Mouse (Mus musculus) neural tube, embryonic 13.5 days (tissue): Measurements from ENCODE around the gene Asic2. TPM values are rescaled to one million over a fixed set of nuclear protein-coding genes. Genes with fewer than 3 reads are reported as not detected.
"Not testable (repeated sequence)": the region's sequence is repeated elsewhere in the genome, so short reads cannot be mapped to it uniquely, and the experiment has no call there.

ENCODE experiments used
- ATAC-seq: fragments of 200-750 bp; cut with Nextera tagmentation; 2 replicates; pipeline ENCODE4 v1.8.0; 2017; ENCODE audit warnings: low read depth, mild to moderate bottlenecking, moderate TSS enrichment, moderate library complexity
- H3K27ac ChIP-seq: fragments of 300-500 bp; sonication (generic); replicated peaks from 2 replicates; pipeline ENCODE4 v1.5.1; 2015; ENCODE audit warnings: moderate library complexity, mild to moderate bottlenecking, inconsistent platforms
- H3K27me3 ChIP-seq: fragments of 300-500 bp; sonication (generic); 2 replicates; pipeline ENCODE4 v1.6.1; 2015; ENCODE audit warnings: mild to moderate bottlenecking, inconsistent platforms
- H3K36me3 ChIP-seq: fragments of 300-500 bp; sonication (generic); 2 replicates; pipeline ENCODE4 v1.6.1; 2015; ENCODE audit warnings: mild to moderate bottlenecking, inconsistent platforms
- H3K4me1 ChIP-seq: fragments of 300-500 bp; sonication (generic); replicated peaks from 2 replicates; pipeline ENCODE4 v1.6.1; 2015; ENCODE audit warnings: inconsistent platforms
- H3K4me2 ChIP-seq: fragments of 300-500 bp; sonication (generic); 2 replicates; pipeline ENCODE4 v1.6.1; 2015; ENCODE audit warnings: inconsistent platforms, mild to moderate bottlenecking, moderate library complexity
- H3K4me3 ChIP-seq: fragments of 300-500 bp; sonication (generic); 2 replicates; pipeline ENCODE4 v1.5.1; 2015; ENCODE audit warnings: mild to moderate bottlenecking, inconsistent platforms
- H3K9ac ChIP-seq: fragments of 300-500 bp; sonication (generic); 2 replicates; pipeline ENCODE4 v1.6.1; 2015; ENCODE audit warnings: moderate library complexity, mild to moderate bottlenecking, inconsistent platforms
- H3K9me3 ChIP-seq: fragments of 300-500 bp; sonication (generic); 2 replicates; pipeline ENCODE4 v1.6.1; 2016; ENCODE audit warnings: inconsistent platforms
- WGBS: fragments of 180-500 bp; shearing (Covaris S2); methylation state at CpG from one replicate; pipeline ENCODE4 v1.1.7; 2015; 5-methylcytosine and 5-hydroxymethylcytosine counted together
- polyA plus RNA-seq: library from polyadenylated mRNA; unstranded; fragments of >200 nt; fragmentation: Nextera tagmentation; extraction: Ambion mirVana; gene quantifications from 2 replicates; pipeline ENCODE4 v1.2.1, GENCODE M21; 2015

The Asic2 gene
- polyA plus RNA-seq, 1 experiment from 2014 or later = 9.1 TPM

DNA sequence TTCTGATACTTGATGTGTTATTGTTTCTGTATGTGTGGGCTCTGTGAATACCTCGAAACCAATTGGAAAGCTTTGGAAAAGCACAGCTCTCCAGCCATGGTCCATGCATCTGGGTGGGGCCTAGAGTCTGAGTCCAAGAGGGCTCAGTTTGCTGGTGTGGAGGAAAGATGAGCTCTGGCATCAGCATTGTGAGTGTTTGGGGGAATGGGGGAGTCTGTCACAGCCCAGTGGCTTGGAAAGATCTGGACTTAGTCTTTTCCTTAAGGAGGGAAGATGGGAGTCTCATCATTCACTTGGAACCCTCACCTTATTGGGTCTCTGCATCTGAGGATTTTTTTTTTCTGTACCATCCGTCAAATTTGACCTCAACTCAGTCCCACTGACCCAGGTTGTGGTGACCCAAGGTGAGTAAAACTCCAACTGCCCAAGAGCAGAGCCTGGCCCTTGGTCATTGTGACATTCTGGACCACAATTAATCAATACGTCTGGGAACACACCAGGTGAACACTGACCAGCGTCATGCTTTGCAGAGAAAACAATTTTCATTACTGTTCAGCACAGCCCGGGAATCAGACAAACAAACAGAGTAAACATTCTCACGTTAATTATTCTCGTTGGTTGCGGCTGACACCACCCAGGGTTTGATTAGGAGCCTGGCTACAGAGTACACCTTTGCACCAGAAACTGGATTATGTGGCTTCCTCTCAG is 594.1 kb downstream of the Asic2 start:
- H3K4me2 ChIP-seq = no peak overlapping the region
- WGBS = 74% methylated on average over 8 of the region's 8 CpGs

DNA sequence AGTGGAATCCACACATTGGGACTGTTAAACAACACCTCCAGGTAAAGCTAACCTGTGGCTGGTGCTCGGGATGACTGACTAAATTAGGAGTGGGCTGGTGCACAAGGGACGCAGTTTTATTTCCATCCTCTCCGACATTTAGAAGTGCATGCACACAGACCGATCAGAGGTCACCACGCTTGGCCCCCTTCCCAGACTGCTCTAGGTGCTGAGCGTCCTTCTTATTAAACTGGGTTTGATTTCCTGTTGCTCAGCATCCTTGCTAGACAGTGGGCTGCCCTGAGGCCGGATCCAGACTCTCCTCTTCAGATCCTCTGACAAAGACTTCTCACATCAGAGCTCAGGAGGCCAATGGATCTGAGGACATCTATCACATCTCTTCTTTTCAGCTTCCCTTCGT is 596.7 kb downstream of the Asic2 start:
- H3K9ac ChIP-seq = no peak overlapping the region
- H3K27me3 ChIP-seq = no peaks in the 10 kb centered on the region
- H3K36me3 ChIP-seq = no peaks in the 10 kb centered on the region
- peaks cover 20% of the 10 kb centered on the region for H3K4me1 ChIP-seq
- no peak overlapping the region for H3K4me3 ChIP-seq
- WGBS = 56% methylated on average over 8 of the region's 8 CpGs
- no peak for ATAC-seq
- no peaks in the 10 kb centered on the region for H3K9me3 ChIP-seq
- no peak overlapping the region for H3K27ac ChIP-seq
- no peak overlapping the region for H3K4me2 ChIP-seq

More for the DNA sequence above, 594.1 kb downstream of the Asic2 start:
- ATAC-seq = no peak
- H3K36me3 ChIP-seq = no peaks in the 10 kb centered on the region
- H3K27me3 ChIP-seq = no peaks in the 10 kb centered on the region
- no peak overlapping the region for H3K9ac ChIP-seq
- H3K4me1 ChIP-seq = peaks cover 20% of the 10 kb centered on the region
- no peak overlapping the region for H3K4me3 ChIP-seq
- H3K27ac ChIP-seq = no peak overlapping the region
- H3K9me3 ChIP-seq = peaks cover 5% of the 10 kb centered on the region; the same call in 1 of the 2 replicates

DNA sequence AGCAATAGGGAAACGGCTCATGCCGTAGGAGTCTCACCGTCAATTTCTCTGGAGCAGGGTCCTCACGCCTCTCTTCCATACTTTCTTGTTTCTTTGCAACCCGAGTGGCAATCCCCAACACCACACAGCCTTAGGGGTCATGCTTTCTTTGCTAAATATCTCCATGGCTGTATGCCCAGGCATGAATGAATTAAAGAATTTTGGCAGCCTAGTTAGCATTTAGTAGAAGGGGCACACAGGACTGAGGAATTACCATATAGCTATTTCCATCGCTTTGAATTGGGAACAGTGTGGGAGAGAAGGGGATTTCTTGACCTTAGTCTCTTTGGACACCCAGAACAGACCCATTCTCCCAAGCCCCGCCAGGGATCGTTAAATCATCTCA is 597.8 kb downstream of the Asic2 start:
- H3K36me3 ChIP-seq = no peaks in the 10 kb centered on the region
- no peak overlapping the region for H3K9ac ChIP-seq
- no peak overlapping the region for H3K4me3 ChIP-seq
- H3K9me3 ChIP-seq = no peaks in the 10 kb centered on the region
- WGBS = 47% methylated on average over 8 of the region's 8 CpGs
- peaks cover 20% of the 10 kb centered on the region for H3K4me1 ChIP-seq
- H3K27me3 ChIP-seq = no peaks in the 10 kb centered on the region
- H3K27ac ChIP-seq = no peak overlapping the region
- ATAC-seq = no peak
- H3K4me2 ChIP-seq = no peak overlapping the region

DNA sequence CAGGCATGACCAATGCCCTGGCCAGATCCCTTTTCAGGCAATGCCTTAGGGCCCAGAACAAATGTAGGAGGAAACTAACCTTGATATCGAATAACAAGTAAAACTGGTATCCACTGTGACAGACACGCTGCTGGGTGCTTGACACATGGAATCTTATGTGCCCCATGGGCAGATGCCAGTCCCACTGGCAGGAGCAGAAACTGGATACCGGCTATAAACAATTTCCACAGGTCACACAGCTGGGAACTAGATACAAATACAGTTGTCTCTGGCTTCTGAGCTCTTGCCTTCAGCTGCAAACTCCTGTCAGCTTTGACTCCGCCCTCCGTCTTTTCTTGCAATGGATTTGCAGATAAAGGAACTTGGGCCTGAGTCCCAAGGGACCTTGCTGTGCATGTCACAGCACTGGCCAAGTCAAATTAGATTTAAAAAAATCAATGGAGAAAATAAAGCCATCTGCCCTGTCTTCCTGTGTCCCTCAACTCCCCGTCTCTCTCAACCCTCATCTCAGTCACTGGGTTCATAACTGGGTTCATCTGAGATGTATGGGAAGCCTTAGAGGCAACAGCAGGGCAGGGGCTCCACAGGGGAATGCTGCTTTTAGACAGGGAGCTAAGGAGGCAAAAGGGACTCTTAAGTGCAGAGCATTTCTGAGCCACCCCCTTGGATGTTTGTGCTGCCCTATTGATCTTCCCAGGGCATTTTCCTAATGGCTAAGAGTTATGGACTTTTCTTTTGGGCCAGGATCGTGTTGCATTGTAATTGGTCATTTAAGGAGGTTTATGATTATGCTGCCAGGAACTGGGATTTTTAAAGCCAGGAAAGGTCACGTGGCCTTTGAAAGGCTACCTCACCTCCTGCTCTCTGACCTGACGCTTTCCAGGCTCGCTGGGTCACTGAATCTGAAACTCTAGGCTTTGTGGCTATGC is 598.5 kb downstream of the Asic2 start:
- ATAC-seq = no peak
- H3K9me3 ChIP-seq = no peaks in the 10 kb centered on the region
- no peak overlapping the region for H3K4me3 ChIP-seq
- H3K27me3 ChIP-seq = no peaks in the 10 kb centered on the region
- peaks cover 20% of the 10 kb centered on the region for H3K4me1 ChIP-seq
- no peaks in the 10 kb centered on the region for H3K36me3 ChIP-seq
- no peak overlapping the region for H3K9ac ChIP-seq
- H3K27ac ChIP-seq = no peak overlapping the region
- no peak overlapping the region for H3K4me2 ChIP-seq
- WGBS = 42% methylated on average over 10 of the region's 10 CpGs

DNA sequence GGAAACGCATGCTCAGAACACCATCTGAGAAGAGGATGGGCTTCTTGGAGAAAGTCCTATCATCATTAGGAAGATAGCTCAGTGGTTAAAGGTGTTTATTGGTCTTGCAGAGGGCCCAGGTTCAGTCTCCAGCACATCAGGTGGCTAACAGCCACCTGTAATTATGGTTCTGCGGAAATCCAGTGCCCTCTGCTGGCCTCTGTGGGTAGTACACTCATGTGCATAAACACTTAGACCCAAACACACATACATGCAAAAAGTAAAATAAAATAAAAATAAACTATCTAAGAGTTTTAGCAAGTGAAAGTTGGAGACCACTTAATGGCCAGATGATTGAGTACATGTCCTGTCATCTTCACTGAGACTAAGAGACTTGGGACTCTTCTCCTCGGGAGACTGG is 603.8 kb downstream of the Asic2 start:
- Histone ChIP-seq H3K27ac (no peak overlapping the region), H3K36me3 (no peaks in the 10 kb centered on the region), H3K4me1 (peaks cover 3% of the 10 kb centered on the region; the same call in 1 of the 2 replicates), H3K27me3 (no peaks in the 10 kb centered on the region), H3K4me2 (no peak overlapping the region), H3K4me3 (no peak overlapping the region), H3K9ac (no peak overlapping the region), H3K9me3 (no peaks in the 10 kb centered on the region)
- no peak for ATAC-seq
- WGBS = 98% methylated on average over 3 of the region's 3 CpGs

DNA sequence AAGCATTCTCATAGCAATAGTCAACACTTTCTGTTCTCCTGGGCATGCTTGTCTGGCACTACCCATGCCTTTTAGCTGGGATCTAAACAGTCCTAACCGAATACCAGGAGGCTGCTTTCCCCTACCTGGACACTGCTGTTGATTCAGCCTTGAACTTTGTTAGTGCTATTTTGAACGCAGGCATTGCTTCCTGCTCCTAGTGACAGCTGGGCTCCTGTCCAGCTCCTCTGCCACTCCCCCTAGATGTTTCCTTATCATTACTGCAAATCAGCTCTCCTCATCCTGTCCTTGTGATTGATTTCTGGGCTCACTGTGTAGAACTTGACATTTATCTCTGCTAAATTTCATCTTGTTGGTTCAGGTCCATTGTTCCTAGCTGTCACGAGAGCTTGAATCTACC is 605.8 kb downstream of the Asic2 start:
- H3K36me3 ChIP-seq = no peaks in the 10 kb centered on the region
- H3K27me3 ChIP-seq = no peaks in the 10 kb centered on the region
- no peak for ATAC-seq
- H3K4me2 ChIP-seq = no peak overlapping the region
- 68% methylated on average over 3 of the region's 3 CpGs for WGBS
- H3K9ac ChIP-seq = no peak overlapping the region
- H3K9me3 ChIP-seq = no peaks in the 10 kb centered on the region
- H3K4me3 ChIP-seq = no peak overlapping the region
- H3K27ac ChIP-seq = no peak overlapping the region
- no peaks in the 10 kb centered on the region for H3K4me1 ChIP-seq

DNA sequence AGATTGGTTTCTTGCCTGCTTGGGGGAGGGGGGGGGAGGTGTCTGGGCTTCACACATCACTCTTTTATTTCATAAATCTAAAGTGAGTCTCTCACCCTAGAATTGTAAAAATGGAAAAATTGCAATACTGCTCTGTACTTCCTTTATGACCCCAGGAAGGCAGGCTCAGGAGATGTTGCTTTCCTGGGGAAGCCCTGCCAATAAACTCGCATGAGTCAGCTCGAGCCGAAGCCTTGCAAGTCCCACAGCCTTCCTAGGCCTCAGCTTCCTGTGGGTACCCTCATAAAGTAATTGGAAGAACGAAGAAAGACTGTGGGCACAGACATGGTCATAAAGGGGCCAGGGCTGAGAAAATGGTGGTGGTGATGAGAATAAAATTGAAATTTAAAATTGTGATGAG is 607.2 kb downstream of the Asic2 start:
- H3K27ac ChIP-seq = no peak overlapping the region
- 32% methylated on average over 4 of the region's 4 CpGs for WGBS
- H3K36me3 ChIP-seq = no peaks in the 10 kb centered on the region
- H3K4me3 ChIP-seq = no peak overlapping the region
- H3K4me1 ChIP-seq = no peaks in the 10 kb centered on the region
- H3K9ac ChIP-seq = no peak overlapping the region
- no peak overlapping the region for H3K4me2 ChIP-seq
- no peak for ATAC-seq
- no peaks in the 10 kb centered on the region for H3K9me3 ChIP-seq
- no peaks in the 10 kb centered on the region for H3K27me3 ChIP-seq

DNA sequence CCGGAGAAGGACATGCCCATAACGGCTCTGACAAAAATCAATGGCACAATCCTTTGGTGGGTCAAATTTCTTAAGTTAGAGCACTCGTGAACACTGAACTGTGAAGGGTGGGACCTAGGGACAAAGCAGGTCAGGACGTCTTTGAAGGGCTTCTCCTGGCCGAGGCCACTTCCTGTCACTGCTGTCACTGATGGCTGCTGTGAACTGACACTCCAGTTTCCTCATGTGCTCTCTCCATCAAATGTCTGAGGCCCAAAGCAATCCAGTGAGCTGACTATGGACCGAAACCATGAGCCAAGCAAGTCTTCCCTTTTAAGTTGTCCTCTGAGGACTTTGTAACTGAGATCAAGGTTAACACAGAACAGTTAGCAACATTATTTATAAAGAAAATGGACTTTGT is 617.8 kb downstream of the Asic2 start:
- WGBS = 69% methylated on average over 6 of the region's 6 CpGs

DNA sequence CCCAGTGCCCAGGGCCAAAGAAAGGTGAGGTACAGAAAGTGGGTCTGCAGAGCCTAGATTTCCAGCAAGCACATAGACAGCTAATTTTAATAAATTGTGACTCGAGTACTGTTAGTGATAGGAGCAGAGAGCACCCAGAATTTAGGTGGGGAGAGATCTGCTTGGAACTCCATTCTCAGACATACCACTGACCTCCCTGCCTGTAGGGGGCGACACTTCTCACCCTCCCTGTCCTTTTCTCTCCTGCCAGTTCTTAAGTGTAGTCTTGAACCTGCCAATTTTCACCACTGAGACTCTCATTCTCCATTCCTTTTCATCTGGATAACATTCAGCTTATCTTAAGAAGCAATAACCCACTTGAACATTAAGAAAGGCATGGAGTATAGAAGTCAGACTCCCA is 636.3 kb downstream of the Asic2 start:
- Histone ChIP-seq H3K4me1 (no peaks in the 10 kb centered on the region), H3K27ac (no peak overlapping the region), H3K4me3 (no peak overlapping the region), H3K9me3 (no peaks in the 10 kb centered on the region), H3K9ac (no peak overlapping the region), H3K4me2 (no peak overlapping the region), H3K27me3 (no peaks in the 10 kb centered on the region), H3K36me3 (no peaks in the 10 kb centered on the region)
- WGBS = 78% methylated on average over 2 of the region's 2 CpGs
- no peak for ATAC-seq

More for the DNA sequence above, 617.8 kb downstream of the Asic2 start:
- H3K36me3 ChIP-seq, H3K9me3 ChIP-seq, H3K4me1 ChIP-seq, H3K27ac ChIP-seq, ATAC-seq, H3K9ac ChIP-seq, H3K4me2 ChIP-seq, H3K27me3 ChIP-seq, H3K4me3 ChIP-seq: not testable (repeated sequence)

DNA sequence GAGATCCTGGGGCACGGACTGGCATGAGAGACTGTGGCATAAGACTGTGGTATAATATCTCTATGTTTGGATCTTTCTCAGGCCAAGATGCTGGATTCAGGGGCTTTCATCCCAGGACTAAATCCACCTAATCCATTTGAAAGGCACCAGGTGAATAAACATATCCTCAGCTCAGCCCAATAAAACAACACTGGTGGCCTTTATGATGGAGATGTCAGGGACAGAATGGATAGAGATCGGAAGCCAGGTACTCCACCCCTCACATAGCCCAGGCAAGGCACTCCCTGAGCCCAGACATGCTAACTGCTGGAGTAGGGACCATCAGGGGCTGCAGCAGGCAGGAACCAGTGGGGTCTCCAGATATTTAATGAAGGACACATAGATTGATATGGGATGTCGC is 637.3 kb downstream of the Asic2 start:
- Histone ChIP-seq H3K4me1 (no peaks in the 10 kb centered on the region), H3K36me3 (no peaks in the 10 kb centered on the region), H3K9ac (no peak overlapping the region), H3K27me3 (no peaks in the 10 kb centered on the region), H3K27ac (no peak overlapping the region), H3K4me3 (no peak overlapping the region), H3K4me2 (no peak overlapping the region), H3K9me3 (no peaks in the 10 kb centered on the region)
- 81% methylated on average over 3 of the region's 3 CpGs for WGBS
- ATAC-seq = no peak

DNA sequence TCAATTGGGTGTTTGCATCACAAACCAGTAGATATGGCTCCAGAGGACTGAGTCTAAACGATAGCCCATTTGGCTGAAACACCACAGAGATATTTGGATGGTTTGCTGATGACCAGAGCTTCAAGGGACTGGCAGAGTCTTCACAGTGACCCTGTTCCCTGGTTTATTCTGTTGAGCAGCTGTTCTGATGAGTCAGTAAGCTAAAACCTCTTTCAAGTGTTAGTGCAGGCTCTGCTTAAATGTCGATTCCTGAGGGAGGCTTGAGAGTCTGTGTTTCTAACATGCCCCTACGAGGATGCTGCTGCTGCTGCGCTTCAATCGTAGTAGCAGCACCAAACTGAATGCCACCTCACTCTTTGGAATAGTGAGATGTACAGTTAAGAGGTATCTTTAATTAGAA is 640.2 kb downstream of the Asic2 start:
- 81% methylated on average over 5 of the region's 5 CpGs for WGBS
- Histone ChIP-seq H3K4me3 (no peak overlapping the region), H3K4me1 (no peaks in the 10 kb centered on the region), H3K27me3 (no peaks in the 10 kb centered on the region), H3K9ac (no peak overlapping the region), H3K36me3 (no peaks in the 10 kb centered on the region), H3K4me2 (no peak overlapping the region), H3K9me3 (no peaks in the 10 kb centered on the region), H3K27ac (no peak overlapping the region)
- no peak for ATAC-seq

DNA sequence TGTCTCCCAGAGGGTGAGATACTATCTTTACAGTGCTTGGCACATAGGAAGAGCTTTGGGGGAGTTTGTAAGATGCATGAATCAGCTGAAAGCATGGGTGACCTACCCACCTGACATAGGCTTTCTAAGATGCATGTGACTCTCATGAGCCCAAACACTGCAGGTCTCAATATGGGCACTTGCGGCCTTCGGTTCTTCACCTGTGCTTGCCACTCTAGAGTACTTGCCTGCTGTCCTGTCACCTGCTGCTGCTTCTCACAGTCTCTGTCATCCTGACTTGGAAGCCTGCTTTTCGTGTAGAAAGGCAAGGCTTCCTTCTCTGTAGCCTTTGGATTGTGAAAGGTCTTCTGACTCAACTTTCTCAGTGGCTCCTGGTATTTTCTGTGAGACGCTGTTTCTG is 645.1 kb downstream of the Asic2 start:
- 89% methylated on average over 4 of the region's 4 CpGs for WGBS
- H3K9me3 ChIP-seq = no peaks in the 10 kb centered on the region
- H3K27ac ChIP-seq = no peak overlapping the region
- H3K4me3 ChIP-seq = no peak overlapping the region
- H3K36me3 ChIP-seq = no peaks in the 10 kb centered on the region
- ATAC-seq = no peak
- H3K4me2 ChIP-seq = no peak overlapping the region
- no peaks in the 10 kb centered on the region for H3K4me1 ChIP-seq
- no peak overlapping the region for H3K9ac ChIP-seq
- no peaks in the 10 kb centered on the region for H3K27me3 ChIP-seq
